Mouse (Mus musculus) kidney, postnatal 0 days (tissue): ENCODE measurements around the gene Map3k3. TPM values are rescaled to one million over a fixed set of nuclear protein-coding genes. Genes with fewer than 3 reads are reported as not detected.

Experiments used
- ATAC-seq: fragments of 200-750 bp; cut with Nextera tagmentation; replicated peaks from 2 replicates; pipeline ENCODE4 v1.8.0; 2017; ENCODE audit warnings: low read depth, moderate number of reproducible peaks, moderate TSS enrichment, moderate library complexity; ENCODE audit not compliant: low FRiP score
- DNase-seq: peaks from one replicate; pipeline ENCODE4 v3.0.0-alpha.2; 2016; ENCODE audit warnings: low spot score
- H3K27ac ChIP-seq: fragments of 300-500 bp; sonication (generic); 2 replicates; pipeline ENCODE4 v1.5.1; 2014; ENCODE audit warnings: mild to moderate bottlenecking
- H3K27me3 ChIP-seq: fragments of 300-500 bp; sonication (generic); 2 replicates; pipeline ENCODE4 v1.6.1; 2014; ENCODE audit warnings: low read length, mixed read lengths; ENCODE audit not compliant: insufficient read depth
- H3K36me3 ChIP-seq: fragments of 300-500 bp; sonication (generic); 2 replicates; pipeline ENCODE4 v1.6.1; 2014; ENCODE audit warnings: low read length, mixed read lengths; ENCODE audit not compliant: insufficient read depth
- H3K4me1 ChIP-seq: fragments of 300-500 bp; sonication (generic); replicated peaks from 2 replicates; pipeline ENCODE4 v1.6.1; 2014; ENCODE audit warnings: antibody characterized with exemption, low read length, mixed read lengths; ENCODE audit not compliant: insufficient read depth
- H3K4me2 ChIP-seq: fragments of 300-500 bp; sonication (generic); 2 replicates; pipeline ENCODE4 v1.6.1; 2014; ENCODE audit warnings: mild to moderate bottlenecking, low read length, moderate library complexity, mixed read lengths
- H3K4me3 ChIP-seq: fragments of 300-500 bp; sonication (generic); replicated peaks from 2 replicates; pipeline ENCODE4 v1.5.1; 2014; ENCODE audit warnings: low read depth, low read length
- H3K9ac ChIP-seq: fragments of 300-500 bp; sonication (generic); 2 replicates; pipeline ENCODE4 v1.6.1; 2014; ENCODE audit warnings: low read depth, low read length
- H3K9me3 ChIP-seq: fragments of 300-500 bp; sonication (generic); replicated peaks from 2 replicates; pipeline ENCODE4 v1.6.1; 2016; ENCODE audit warnings: low read length, inconsistent platforms, mixed read lengths
- CTCF ChIP-seq: IDR thresholded peaks from 2 replicates; pipeline ENCODE4 v1.5.1; 2016; ENCODE audit warnings: antibody characterized with exemption, low read depth, mild to moderate bottlenecking, moderate library complexity
- WGBS: fragments of 180-500 bp; shearing (Covaris S2); extraction: QIAGEN DNeasy Blood & Tissue Kit; methylation state at CpG from one replicate; pipeline ENCODE4 v1.1.7; 2014; 5-methylcytosine and 5-hydroxymethylcytosine counted together
- polyA plus RNA-seq: library from polyadenylated mRNA; unstranded; fragments of >200 nt; fragmentation: Nextera tagmentation; extraction: Ambion mirVana; gene quantifications from 2 replicates; pipeline ENCODE4 v1.2.1, GENCODE M21; 2015

Gene Map3k3
- polyA plus RNA-seq, 1 experiment from 2014 or later, result 20.5 TPM

DNA sequence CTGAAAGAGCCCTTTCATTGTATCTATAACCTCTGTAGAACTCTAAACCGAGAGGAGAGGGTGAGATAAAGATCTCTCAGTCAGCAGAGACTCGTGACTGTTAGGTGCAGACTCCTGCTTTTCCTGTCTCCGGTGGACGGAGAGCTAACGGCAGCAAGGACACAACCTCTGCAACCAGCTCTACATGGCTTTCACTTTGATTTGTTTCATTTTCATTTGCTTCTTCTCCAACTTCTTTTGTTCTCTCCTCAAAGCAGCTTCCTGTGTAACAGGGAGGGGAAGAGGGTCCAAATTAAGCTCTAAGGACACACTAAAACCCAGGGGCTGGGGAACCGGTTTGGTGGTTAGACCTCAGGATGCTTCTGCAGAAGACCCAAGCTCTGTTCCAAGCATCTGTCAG lies 116.3 kb downstream of the Map3k3 start:
- no peak for DNase-seq
- no peak overlapping the region for H3K4me3 ChIP-seq
- no peaks in the 10 kb centered on the region for H3K9me3 ChIP-seq
- no peak overlapping the region for H3K9ac ChIP-seq
- H3K4me2 ChIP-seq, result no peak overlapping the region
- TF ChIP-seq CTCF, result no peak
- H3K36me3 ChIP-seq, result peaks cover 36% of the 10 kb centered on the region
- H3K27me3 ChIP-seq, result no peaks in the 10 kb centered on the region
- no peak overlapping the region for H3K27ac ChIP-seq
- 62% methylated on average over 6 of the region's 6 CpGs for WGBS
- no peaks in the 10 kb centered on the region for H3K4me1 ChIP-seq
- no peak for ATAC-seq

DNA sequence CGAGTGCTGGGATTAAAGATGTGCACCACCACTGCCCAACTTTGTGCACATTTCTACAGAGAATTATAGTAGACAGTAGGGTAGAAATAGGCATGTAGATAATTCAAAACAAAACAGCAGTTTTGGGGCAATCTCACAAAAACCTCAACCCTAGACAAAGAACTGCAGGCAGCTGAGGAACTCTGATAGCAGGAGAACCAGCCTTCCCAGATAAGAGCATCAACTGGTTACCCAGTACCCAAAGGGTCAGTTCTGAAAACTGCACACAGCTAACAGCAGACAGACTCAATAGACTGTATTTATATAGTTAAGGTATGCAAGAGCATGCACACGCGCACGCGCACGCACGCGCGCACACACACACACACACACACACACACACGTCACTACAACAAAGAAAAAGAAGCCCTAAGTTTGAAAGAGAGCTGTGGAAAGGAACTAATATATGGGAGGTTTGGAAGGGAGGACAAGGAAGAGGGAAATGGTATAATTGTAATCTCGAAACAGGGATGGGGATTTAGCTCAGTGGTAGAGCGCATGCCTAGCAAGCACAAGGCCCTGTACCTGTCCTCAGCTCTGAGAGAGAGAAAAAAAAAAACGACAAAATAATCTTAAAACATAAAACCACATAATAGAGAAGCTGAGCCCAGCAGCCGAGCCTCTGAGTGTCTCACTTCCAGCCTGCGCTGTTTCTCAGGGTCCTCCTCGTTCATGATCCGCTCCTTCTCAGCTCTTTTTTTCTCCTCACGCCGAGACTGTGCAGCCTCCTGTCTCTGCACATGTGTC lies 117.1 kb downstream of the Map3k3 start:
- no peak for DNase-seq
- ATAC-seq, result no peak
- no peak for TF ChIP-seq CTCF
- Histone ChIP-seq H3K36me3 (peaks cover 35% of the 10 kb centered on the region), H3K9ac (no peak overlapping the region), H3K4me1 (no peaks in the 10 kb centered on the region), H3K27ac (no peak overlapping the region), H3K9me3 (no peaks in the 10 kb centered on the region), H3K4me3 (no peak overlapping the region), H3K27me3 (no peaks in the 10 kb centered on the region), H3K4me2 (no peak overlapping the region)
- WGBS, result 92% methylated on average over 19 of the region's 19 CpGs

DNA sequence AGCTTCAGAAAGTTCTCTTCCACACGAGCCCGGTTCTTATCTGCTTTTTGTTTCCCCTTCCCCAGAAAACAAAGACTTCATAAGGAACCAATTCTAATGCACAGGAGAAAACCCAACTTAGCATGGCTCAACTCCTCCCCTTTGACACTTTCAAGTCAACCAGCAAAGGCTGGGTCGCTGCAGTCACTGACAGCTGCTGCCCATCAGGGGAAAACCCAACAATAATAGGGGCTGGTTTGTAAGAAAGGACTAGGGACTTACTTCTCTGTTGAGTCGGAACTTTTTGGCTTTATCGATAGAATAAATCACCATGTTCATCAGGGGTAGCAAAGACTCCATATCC lies 117.7 kb downstream of the Map3k3 start, which contains the start of gene Strada:
TSS of gene Strada (minus strand) at position 46 of the 343 bp plus-strand sequence.
- DNase-seq, result no peak
- no peak within 1 kb of the TSS for H3K4me2 ChIP-seq
- no peak for TF ChIP-seq CTCF
- no peak within 1 kb of the TSS for H3K4me3 ChIP-seq
- no peak for ATAC-seq
- WGBS, result 82% methylated on average over 5 of the region's 5 CpGs
- H3K27me3 ChIP-seq, result no peaks in the 10 kb centered on the region
- no peaks in the 10 kb centered on the region for H3K4me1 ChIP-seq
- no peak within 1 kb of the TSS for H3K27ac ChIP-seq
- peaks cover 38% of the 10 kb centered on the region for H3K36me3 ChIP-seq
- H3K9me3 ChIP-seq, result no peaks in the 10 kb centered on the region
- H3K9ac ChIP-seq, result no peak within 1 kb of the TSS

Other genes with a start within 250 kb of the Map3k3 start
- 34.0 and 35.2 TPM in 2 replicates for gene Cyb561, start 131.3 kb upstream of the Map3k3 start, polyA plus RNA-seq
- gene Ace, start 116.7 kb upstream of the Map3k3 start, polyA plus RNA-seq, result 24.4 and 26.0 TPM in 2 replicates
- gene Ace3, start 89.9 kb upstream of the Map3k3 start, polyA plus RNA-seq, result 0.06 TPM in 1 of 2 replicates, not detected in the other
- 0.05 and 0.10 TPM in 2 replicates for gene Kcnh6, start 76.5 kb upstream of the Map3k3 start, polyA plus RNA-seq
- gene Dcaf7, start 47.7 kb upstream of the Map3k3 start, polyA plus RNA-seq, result 41.0 and 43.1 TPM in 2 replicates
- 10.5 and 10.8 TPM in 2 replicates for gene Taco1, start 18.6 kb upstream of the Map3k3 start, polyA plus RNA-seq
- not detected in 2 replicates for gene Gm10840, start 76.2 kb downstream of the Map3k3 start, polyA plus RNA-seq
- 132 and 140 TPM in 2 replicates for gene Limd2, start 76.2 kb downstream of the Map3k3 start, polyA plus RNA-seq
- 19.9 and 21.6 TPM in 2 replicates for gene Strada, start 117.6 kb downstream of the Map3k3 start, polyA plus RNA-seq
- gene Ccdc47, start 131.7 kb downstream of the Map3k3 start, polyA plus RNA-seq, result 81.1 and 88.0 TPM in 2 replicates
- gene Ddx42, start 132.3 kb downstream of the Map3k3 start, polyA plus RNA-seq, result 48.6 and 52.1 TPM in 2 replicates
- gene Ftsj3, start 171.5 kb downstream of the Map3k3 start, polyA plus RNA-seq, result 40.6 and 45.1 TPM in 2 replicates
- 223 and 251 TPM in 2 replicates for gene Psmc5, start 171.5 kb downstream of the Map3k3 start, polyA plus RNA-seq
- gene Smarcd2, start 188.4 kb downstream of the Map3k3 start, polyA plus RNA-seq, result 42.7 and 44.6 TPM in 2 replicates
- gene Tcam1, start 192.1 kb downstream of the Map3k3 start, polyA plus RNA-seq, result 0.49 and 0.59 TPM in 2 replicates
- gene Gh, start 217.3 kb downstream of the Map3k3 start, polyA plus RNA-seq, result not detected in 2 replicates
- gene Cd79b, start 230.1 kb downstream of the Map3k3 start, polyA plus RNA-seq, result 7.7 and 7.8 TPM in 2 replicates